9 mouse cellular contexts compared by ENCODE assay signal in the genomic region with DNA sequence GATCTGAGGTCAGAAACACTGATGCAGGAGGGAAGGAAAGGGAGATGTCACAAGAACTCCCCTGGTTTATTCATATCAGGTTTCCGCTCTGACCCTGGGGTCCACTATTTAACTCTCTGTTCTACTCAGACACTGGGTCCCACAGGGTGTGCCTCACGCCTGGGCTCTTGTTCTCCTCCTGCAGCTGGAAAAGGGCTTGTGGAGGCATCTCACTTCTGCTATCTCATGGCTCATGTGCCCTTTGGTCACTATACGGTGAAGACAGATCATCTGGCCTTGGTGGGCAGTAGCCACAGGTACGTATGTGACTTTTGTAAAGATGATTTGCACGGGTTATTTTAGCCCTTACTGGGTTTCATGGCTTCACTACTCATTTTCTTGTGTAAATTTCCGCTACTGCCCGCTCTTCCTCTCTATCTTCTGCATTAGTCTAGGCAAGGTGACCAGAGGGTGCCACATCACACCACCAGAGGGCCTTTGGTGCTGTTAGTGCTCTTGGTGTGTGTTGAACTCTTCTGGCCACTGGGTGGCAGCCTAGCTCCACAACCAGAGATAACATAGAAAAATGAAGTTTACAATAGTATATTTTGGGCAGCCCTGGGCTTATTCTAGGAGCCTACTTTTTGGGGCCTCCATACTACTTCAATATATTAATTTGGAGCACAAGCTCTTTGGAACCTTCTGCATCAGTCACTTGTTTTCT. TPM values are rescaled to one million over a fixed set of nuclear protein-coding genes. Genes with fewer than 3 reads are reported as not detected.
A peak's percentile ranks its signal among the peaks of the same experiment; 100 is the strongest.
DNase-seq lines count a peak whose midpoint lies in the region; ATAC-seq and TF ChIP-seq lines count a peak whose summit lies in the region.
"Had no signal": no experiment of that assay in that cellular context is flagged by ENCODE, and none has a peak within 500 bp of the region (broad histone marks: within the 10 kb centered on the region; RNA-seq: fewer than 3 reads in every experiment).

No protein-coding gene starts in this region.

- H3K36me3 ChIP-seq in forebrain, embryonic 12.5 days (replicated peaks), result no peaks in the 10 kb centered on the region
- H3K36me3 ChIP-seq in intestine, embryonic 14.5 days (ENCODE audit: control insufficient read depth, insufficient read depth, low read length), result no peaks in the 10 kb centered on the region
- no peaks in the 10 kb centered on the region for H3K36me3 ChIP-seq in midbrain, embryonic 11.5 days (ENCODE audit: control insufficient read depth, insufficient read depth, low read length)

- 63% methylated on average over 7 of the region's 7 CpGs for WGBS in forebrain, embryonic 12.5 days
- 59% methylated on average over 7 of the region's 7 CpGs for WGBS in intestine, embryonic 14.5 days
- WGBS in midbrain, embryonic 11.5 days, result 62% methylated on average over 7 of the region's 7 CpGs

- TF ChIP-seq CTCF in brain, embryonic 14.5 days (IDR thresholded peaks at IDR 0.05; ENCODE audit: borderline replicate concordance, extremely low read depth, insufficient read depth, insufficient read length), result peak; percentile 99

- H3K27ac ChIP-seq in forebrain, embryonic 12.5 days, result no peak overlapping the region
- H3K27ac ChIP-seq in intestine, embryonic 14.5 days (ENCODE audit: low read depth), result no peak overlapping the region
- no peak overlapping the region for H3K27ac ChIP-seq in midbrain, embryonic 11.5 days (ENCODE audit: low read depth, low read length)

- peak; percentile 70; the same call in 1 of the 2 replicates for ATAC-seq in forebrain, embryonic 12.5 days (ENCODE audit: low FRiP score)
- ATAC-seq in intestine, embryonic 14.5 days (replicated peaks; ENCODE audit: low FRiP score, low TSS enrichment, low read depth), result peak; percentile 63
- ATAC-seq in midbrain, embryonic 11.5 days (ENCODE audit: low FRiP score), result peak; percentile 78

- no peak overlapping the region for H3K4me3 ChIP-seq in forebrain, embryonic 12.5 days (replicated peaks)
- no peak overlapping the region for H3K4me3 ChIP-seq in intestine, embryonic 14.5 days (ENCODE audit: low read depth, low read length)
- H3K4me3 ChIP-seq in midbrain, embryonic 11.5 days (ENCODE audit: low read depth, low read length), result no peak overlapping the region
- H3K4me3 ChIP-seq: megakaryocyte, embryonic 14.5 days had no signal

- H3K9me3 ChIP-seq in forebrain, embryonic 12.5 days, result no peaks in the 10 kb centered on the region
- H3K9me3 ChIP-seq in intestine, embryonic 14.5 days (ENCODE audit: control insufficient read depth, low read length), result no peaks in the 10 kb centered on the region
- H3K9me3 ChIP-seq in midbrain, embryonic 11.5 days (ENCODE audit: control insufficient read depth, low read length), result no peaks in the 10 kb centered on the region

- H3K27me3 ChIP-seq in forebrain, embryonic 12.5 days, result peaks cover 27% of the 10 kb centered on the region
- no peaks in the 10 kb centered on the region for H3K27me3 ChIP-seq in intestine, embryonic 14.5 days (replicated peaks; ENCODE audit: control insufficient read depth, insufficient read depth, low read length)
- no peaks in the 10 kb centered on the region; the same call in 1 of the 2 replicates for H3K27me3 ChIP-seq in midbrain, embryonic 11.5 days (ENCODE audit: control insufficient read depth, insufficient read depth, low read length)
- H3K27me3 ChIP-seq: megakaryocyte, embryonic 14.5 days had no signal

- H3K4me2 ChIP-seq in forebrain, embryonic 12.5 days, result no peak overlapping the region
- no peak overlapping the region for H3K4me2 ChIP-seq in intestine, embryonic 14.5 days (ENCODE audit: low read length)
- H3K4me2 ChIP-seq in midbrain, embryonic 11.5 days, result no peak overlapping the region

- no peak for TF ChIP-seq POLR2A in brain, embryonic 14.5 days (IDR thresholded peaks at IDR 0.05; ENCODE audit: borderline replicate concordance, extremely low read depth, insufficient read depth, insufficient read length, poor library complexity, severe bottlenecking)

- H3K4me1 ChIP-seq in forebrain, embryonic 12.5 days, result peaks cover 15% of the 10 kb centered on the region
- H3K4me1 ChIP-seq in intestine, embryonic 14.5 days (replicated peaks; ENCODE audit: control insufficient read depth, insufficient read depth, low read length), result 0 out of 2 replicates have a peak, but pooled peaks cover 4% of the 10 kb centered on the region
- no peaks in the 10 kb centered on the region for H3K4me1 ChIP-seq in midbrain, embryonic 11.5 days (ENCODE audit: control insufficient read depth, insufficient read depth, low read length)
- H3K4me1 ChIP-seq: megakaryocyte, embryonic 14.5 days had no signal

- DNase-seq in heart, adult 11 months, result peak; percentile 87
- no peak for DNase-seq in heart, adult 8-10 months (ENCODE audit: low spot score)
- DNase-seq in brain, embryonic 14.5 days (ENCODE audit: low read depth), result peak; percentile 90
- peak; percentile 73 for DNase-seq in intestine, embryonic 14.5 days (ENCODE audit: low spot score)
- DNase-seq in left cerebral cortex, adult 8-10 months (ENCODE audit: low spot score in 2 of 2), result peak; percentile 52 to 61
- peak; percentile 93 for DNase-seq in midbrain, embryonic 11.5 days (ENCODE audit: low spot score, missing footprints)
- peak; percentile 75 for DNase-seq in right cerebral cortex, postnatal 4 days

- H3K9ac ChIP-seq in forebrain, embryonic 12.5 days, result no peak overlapping the region
- no peak overlapping the region for H3K9ac ChIP-seq in intestine, embryonic 14.5 days (ENCODE audit: low read length)
- H3K9ac ChIP-seq in midbrain, embryonic 11.5 days (ENCODE audit: low read length), result no peak overlapping the region

RNA-seq across cellular contexts. Expression of a gene that starts 46.4 kb away (rescaled TPM):
- total RNA-seq in heart, adult 8-10 months (2022), result 1 to 10 TPM in 1 of 4 experiments, under 1 TPM in 3; 0.82 to 1.9 (median 0.86) TPM
- polyA plus RNA-seq in brain, embryonic 14.5 days (2012; rRNA removed), result 0.47 and 0.64 TPM in 2 replicates
- polyA plus RNA-seq in forebrain, embryonic 12.5 days (2016; fragmentation: Nextera tagmentation; extraction: Ambion mirVana), result 0.52 and 0.53 TPM in 2 replicates
- polyA plus RNA-seq in intestine, embryonic 14.5 days (2014; fragmentation: Nextera tagmentation; extraction: Ambion mirVana), result 6.7 and 7.8 TPM in 2 replicates
- total RNA-seq in left cerebral cortex, adult 8-10 months (2022), result 1 to 10 TPM in 2 of 4 experiments, under 1 TPM in 2; 0.89 to 1.1 (median 1.0) TPM
- 0.55 and 0.80 TPM in 2 replicates for polyA plus RNA-seq in midbrain, embryonic 11.5 days (2014; fragmentation: Nextera tagmentation; extraction: Ambion mirVana)
